Mouse (Mus musculus) heart, postnatal 0 days (tissue): ENCODE measurements around the gene Retreg2.

Source experiments
- CTCF ChIP-seq: IDR thresholded peaks from 2 replicates; pipeline ENCODE4 v1.5.1; 2016; ENCODE audit warnings: antibody characterized with exemption, control low read depth, low read depth
- EP300 ChIP-seq: IDR thresholded peaks from 2 replicates; pipeline ENCODE4 v1.6.1; 2016; ENCODE audit warnings: antibody characterized with exemption, low read depth

DNA sequence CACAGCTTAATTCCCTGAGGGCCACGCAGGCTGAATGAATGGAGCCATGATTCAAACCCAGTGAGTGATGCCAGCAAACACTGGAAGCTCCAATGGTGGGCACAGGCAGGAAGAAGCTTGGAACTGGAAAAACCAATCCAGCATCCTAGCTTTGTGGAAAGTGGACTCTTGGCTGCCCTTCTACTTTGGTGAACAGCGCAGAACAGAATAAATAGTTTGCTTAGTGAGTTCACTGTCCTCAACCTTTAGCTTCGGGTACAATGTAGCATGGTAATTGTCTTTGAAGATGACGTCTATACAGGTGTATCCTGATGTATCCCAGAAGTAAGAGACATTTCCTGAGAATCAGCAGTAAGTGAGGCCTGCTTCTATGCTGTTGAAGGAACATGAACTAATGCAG, 6.1 kb downstream of the Retreg2 start:
- TF ChIP-seq CTCF (no peak), EP300 (no peak)
